Comparison of ENCODE assay signal across 8 mouse cellular contexts in the genomic region with DNA sequence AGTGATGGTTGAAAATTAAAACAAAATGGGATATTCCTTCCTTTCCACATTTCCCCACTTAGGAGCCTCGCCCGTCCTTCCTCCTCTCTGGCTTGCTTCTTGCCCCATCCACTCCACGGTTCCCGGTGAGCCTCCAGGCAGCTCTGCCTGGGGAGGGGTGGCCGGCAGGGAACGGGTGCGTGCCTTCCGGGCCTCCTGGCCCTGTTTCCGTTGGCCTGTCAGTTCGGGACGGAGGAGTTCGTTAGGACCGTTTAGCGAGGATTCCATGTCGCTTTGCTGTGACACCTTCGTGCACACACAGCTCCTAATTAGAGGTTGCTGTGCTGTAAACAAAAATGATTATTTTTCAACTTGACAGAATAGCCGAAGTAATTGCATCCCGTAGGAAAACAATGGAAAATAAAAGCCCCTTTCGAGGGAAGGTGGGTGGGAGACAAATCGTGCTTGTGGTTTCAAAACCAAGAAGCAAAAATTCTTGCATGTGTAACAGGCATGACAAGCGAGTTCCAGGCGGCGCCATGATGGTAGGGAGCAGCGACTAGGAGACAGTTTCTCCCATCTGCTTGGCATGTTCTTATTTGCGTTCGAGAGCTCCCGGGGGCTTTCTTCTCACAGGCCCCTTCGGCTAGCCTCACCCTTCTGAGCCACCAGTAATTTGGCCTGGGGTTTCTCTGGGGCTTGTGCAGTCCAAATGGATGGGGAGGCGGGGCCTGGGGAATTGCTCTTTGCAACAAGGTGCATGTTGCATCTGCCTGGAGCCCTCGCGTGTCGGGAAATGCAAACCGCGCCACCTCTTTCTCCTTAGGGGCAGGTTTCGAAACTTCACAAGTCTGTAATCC. TPM values are rescaled to one million over a fixed set of nuclear protein-coding genes. Genes with fewer than 3 reads are reported as not detected.
A peak's percentile ranks its signal among the peaks of the same experiment; 100 is the strongest.
DNase-seq lines count a peak whose midpoint lies in the region; ATAC-seq and TF ChIP-seq lines count a peak whose summit lies in the region.

No protein-coding gene starts in this region.

- peak; percentile 65 to 66 for DNase-seq in cerebellum, adult 18-20 months
- no peak for DNase-seq in cerebellum, adult 11 months
- no peak for DNase-seq in lung, postnatal 36 days
- peak; percentile 41 for DNase-seq in hindbrain, embryonic 14.5 days (ENCODE audit: low spot score)
- DNase-seq in midbrain, postnatal 0 days (ENCODE audit: low spot score): peak; percentile 28
- no peak for DNase-seq in frontal cortex, postnatal 25 days (ENCODE audit: low spot score in 2 of 2)
- DNase-seq in thymus, postnatal 0 days (ENCODE audit: low spot score): no peak

- peaks cover 27% of the 10 kb centered on the region for H3K4me1 ChIP-seq in lung, embryonic 15.5 days
- H3K4me1 ChIP-seq in hindbrain, embryonic 14.5 days (replicated peaks; ENCODE audit: control insufficient read depth, insufficient read depth, low read length): peaks cover 32% of the 10 kb centered on the region
- H3K4me1 ChIP-seq in midbrain, postnatal 0 days (ENCODE audit: insufficient read depth, low read length): peaks cover 14% of the 10 kb centered on the region; the same call in 1 of the 2 replicates

- no peaks in the 10 kb centered on the region for H3K36me3 ChIP-seq in lung, embryonic 15.5 days
- peaks cover 15% of the 10 kb centered on the region for H3K36me3 ChIP-seq in hindbrain, embryonic 14.5 days (replicated peaks; ENCODE audit: control insufficient read depth, insufficient read depth)
- no peaks in the 10 kb centered on the region for H3K36me3 ChIP-seq in midbrain, postnatal 0 days (ENCODE audit: insufficient read depth, low read length)

- H3K9me3 ChIP-seq in lung, embryonic 15.5 days: no peaks in the 10 kb centered on the region
- no peaks in the 10 kb centered on the region for H3K9me3 ChIP-seq in hindbrain, embryonic 14.5 days (ENCODE audit: control insufficient read depth, low read length)
- H3K9me3 ChIP-seq in midbrain, postnatal 0 days (ENCODE audit: low read length): no peaks in the 10 kb centered on the region

- no peak overlapping the region for H3K27ac ChIP-seq in lung, embryonic 15.5 days
- peak overlapping the region; percentile 98 for H3K27ac ChIP-seq in hindbrain, embryonic 14.5 days
- peak overlapping the region; percentile 97 for H3K27ac ChIP-seq in midbrain, postnatal 0 days (ENCODE audit: low read depth, low read length)

- peak overlapping the region; percentile 95 for H3K4me2 ChIP-seq in lung, embryonic 15.5 days
- peak overlapping the region; percentile 89 for H3K4me2 ChIP-seq in hindbrain, embryonic 14.5 days (replicated peaks)
- H3K4me2 ChIP-seq in midbrain, postnatal 0 days (ENCODE audit: low read depth, low read length, poor library complexity, severe bottlenecking): peak overlapping the region; percentile 82

- H3K9ac ChIP-seq in lung, embryonic 15.5 days: no peak overlapping the region
- peak overlapping the region; percentile 99 for H3K9ac ChIP-seq in hindbrain, embryonic 14.5 days
- peak overlapping the region; percentile 97 for H3K9ac ChIP-seq in midbrain, postnatal 0 days (replicated peaks; ENCODE audit: low read length, poor library complexity, severe bottlenecking)

- no peak for ATAC-seq in lung, embryonic 15.5 days (ENCODE audit: borderline replicate concordance, extremely low read depth, low FRiP score, low TSS enrichment)
- ATAC-seq in hindbrain, embryonic 14.5 days (ENCODE audit: low FRiP score): no peak; the same call in 1 of the 2 replicates
- ATAC-seq in midbrain, postnatal 0 days (ENCODE audit: low FRiP score): no peak

- peak overlapping the region; percentile 27 for H3K4me3 ChIP-seq in lung, embryonic 15.5 days
- H3K4me3 ChIP-seq in hindbrain, embryonic 14.5 days (replicated peaks; ENCODE audit: low read length): peak overlapping the region; percentile 85
- peak overlapping the region; percentile 82 for H3K4me3 ChIP-seq in midbrain, postnatal 0 days (ENCODE audit: low read depth, low read length)

- peaks cover 56% of the 10 kb centered on the region for H3K27me3 ChIP-seq in lung, embryonic 15.5 days
- 0 out of 2 replicates have a peak, but pooled peaks cover under 1% of the 10 kb centered on the region for H3K27me3 ChIP-seq in hindbrain, embryonic 14.5 days (ENCODE audit: control insufficient read depth, insufficient read depth, low read length)
- no peaks in the 10 kb centered on the region for H3K27me3 ChIP-seq in midbrain, postnatal 0 days (ENCODE audit: insufficient read depth, low read length)

- 9% methylated on average over 35 of the region's 35 CpGs for WGBS in lung, embryonic 15.5 days
- WGBS in hindbrain, embryonic 14.5 days: 3% methylated on average over 35 of the region's 35 CpGs
- WGBS in midbrain, postnatal 0 days: 3% methylated on average over 35 of the region's 35 CpGs

- TF ChIP-seq CTCF in midbrain, postnatal 0 days (IDR thresholded peaks at IDR 0.05): no peak

RNA-seq across cellular contexts. Expression of a gene that starts 3.0 kb away (rescaled TPM):
- 3.4 and 3.5 TPM in 2 replicates for polyA plus RNA-seq in lung, embryonic 15.5 days (2015; fragmentation: Nextera tagmentation; extraction: Ambion mirVana)
- 200 and 230 TPM in 2 replicates for polyA plus RNA-seq in hindbrain, embryonic 14.5 days (2014; fragmentation: Nextera tagmentation; extraction: Ambion mirVana)
- 363 and 375 TPM in 2 replicates for total RNA-seq in midbrain, postnatal 0 days (2014; rRNA removed)
- polyA plus RNA-seq in midbrain, postnatal 0 days (2015; fragmentation: Nextera tagmentation; extraction: Ambion mirVana): 301 and 312 TPM in 2 replicates
- 0.60 and 0.63 TPM in 2 replicates for polyA plus RNA-seq in thymus, postnatal 0 days (2015; fragmentation: Nextera tagmentation; extraction: Ambion mirVana)

Comparison
In these comparisons a context has a peak if more than half of its experiments do, and no peak if none do; other contexts are left out.
1. DNase-seq: peak in cerebellum, adult 18-20 months (2 of 2), hindbrain, embryonic 14.5 days (single experiment) and midbrain, postnatal 0 days (single experiment); none in cerebellum, adult 11 months (single experiment), lung, postnatal 36 days (single experiment), frontal cortex, postnatal 25 days (0 of 2) and thymus, postnatal 0 days (single experiment).
2. H3K4me3 ChIP-seq: peak in every context shown above with its lines; median percentile 85 in hindbrain, embryonic 14.5 days; 82 in midbrain, postnatal 0 days; 27 in lung, embryonic 15.5 days.
3. RNA of a gene that starts 3.0 kb away (polyA plus RNA-seq): 301 to 312 TPM in midbrain, postnatal 0 days and 200 to 230 TPM in hindbrain, embryonic 14.5 days; 3.4 to 3.5 TPM in lung, embryonic 15.5 days and 0.60 to 0.63 TPM in thymus, postnatal 0 days; every median in the first group is over 10 times any median in the second.
4. Peak in every context shown above with its lines, with median percentiles within 50 percentile points of each other: H3K4me2 ChIP-seq.